Mouse (Mus musculus) granulocyte monocyte progenitor cell, adult 5-6 weeks (primary cell): ENCODE data around the gene Kcnq2. TPM values are rescaled to one million over a fixed set of nuclear protein-coding genes. Genes with fewer than 3 reads are reported as not detected.

Source experiments
- ATAC-seq: replicated peaks from 2 replicates; pipeline ENCODE4 v1.8.0; 2016; ENCODE audit warnings: mild to moderate bottlenecking, moderate TSS enrichment, inconsistent platforms; ENCODE audit not compliant: poor library complexity, severe bottlenecking
- total RNA-seq, 2 experiments: library from RNA; stranded (forward) in 1 of 2; stranded (reverse) in 1 of 2; fragments of 200-712, 200-1000 nt in 1 of 2; fragments of >200 nt in 1 of 2; fragmentation: Nextera tagmentation in 1 of 2; gene quantifications; 2 replicates each; pipeline ENCODE4 v1.2.3; 2014 to 2017

Gene Kcnq2
- total RNA-seq, 2 experiments from 2014 or later: not detected

- no peak for ATAC-seq
These were observed 21.2 kb downstream of the Kcnq2 start for GRCm38 (mm10) chr2:181113762-181114361.

- ATAC-seq: no peak
These were observed 23.4 kb downstream of the Kcnq2 start for GRCm38 (mm10) chr2:181111665-181112064.

GRCm38 (mm10) chr2:181104111-181104510, 31.0 kb downstream of the Kcnq2 start:
- no peak for ATAC-seq

GRCm38 (mm10) chr2:181102161-181102560, 32.9 kb downstream of the Kcnq2 start:
- ATAC-seq: no peak

- no peak for ATAC-seq
These were observed 33.5 kb downstream of the Kcnq2 start for GRCm38 (mm10) chr2:181101626-181102025.

GRCm38 (mm10) chr2:181100087-181100486, 35.0 kb downstream of the Kcnq2 start:
- no peak for ATAC-seq

GRCm38 (mm10) chr2:181090123-181090522, 45.0 kb downstream of the Kcnq2 start:
- ATAC-seq: peak; percentile 76

DNA sequence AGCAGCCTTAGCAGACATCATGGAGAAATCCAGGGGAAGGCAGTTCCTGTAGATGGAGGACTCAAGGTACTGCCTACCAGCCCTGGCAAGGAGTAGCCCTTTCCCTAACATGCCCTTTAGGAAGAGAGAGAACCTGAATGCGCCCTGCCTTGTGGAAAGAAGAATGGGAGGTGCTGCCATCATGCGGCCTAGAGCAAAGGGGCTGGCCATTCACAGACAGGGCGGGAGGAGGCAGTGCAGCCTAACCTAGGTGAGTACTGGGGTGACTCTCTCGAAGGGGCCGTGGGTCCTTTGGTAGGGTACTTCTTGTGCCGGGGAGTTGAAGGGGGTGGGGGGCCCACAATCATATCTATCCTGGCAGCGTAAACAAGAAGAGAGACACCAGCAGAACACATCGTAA, 50.1 kb downstream of the Kcnq2 start:
- ATAC-seq: no peak

DNA sequence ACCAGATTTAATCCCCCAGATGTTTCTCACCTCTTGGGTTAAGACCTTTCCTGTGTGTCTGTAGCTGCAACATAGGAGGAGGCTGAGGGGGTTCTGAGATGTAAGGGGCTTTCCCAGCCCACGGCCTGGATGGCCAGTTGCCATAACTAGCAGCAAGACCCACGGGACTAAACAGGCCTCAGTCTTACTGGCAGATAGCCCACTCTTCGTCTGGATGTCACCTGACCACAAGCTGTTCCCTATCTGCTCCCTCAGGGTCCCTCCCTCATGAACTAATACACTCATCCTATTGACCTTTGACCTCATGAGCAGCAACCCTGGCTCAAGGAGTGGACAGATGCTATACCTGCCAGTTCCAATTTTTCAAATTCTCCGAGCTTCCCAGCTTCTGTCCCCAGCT, 51.2 kb downstream of the Kcnq2 start:
- ATAC-seq: no peak

DNA sequence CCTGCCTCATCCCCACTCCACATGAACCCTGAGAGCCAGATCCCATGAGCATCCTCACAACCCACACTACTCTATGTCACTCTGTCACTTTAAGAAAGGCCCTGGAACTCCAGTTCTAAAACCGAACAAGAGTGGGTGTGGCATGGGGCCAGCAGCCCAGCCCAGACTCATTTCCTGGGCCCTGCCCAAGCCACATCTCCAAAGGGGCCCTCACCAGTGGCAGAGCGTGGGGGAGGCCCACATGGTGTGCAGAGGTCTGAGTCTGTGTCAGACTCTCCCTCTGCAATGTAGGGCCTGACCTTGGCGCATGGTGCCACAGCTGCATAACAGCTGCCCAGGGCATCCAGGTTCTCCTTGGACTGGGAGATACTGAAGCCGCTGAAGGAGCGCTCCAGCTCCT, 54.2 kb downstream of the Kcnq2 start:
- ATAC-seq: no peak

DNA sequence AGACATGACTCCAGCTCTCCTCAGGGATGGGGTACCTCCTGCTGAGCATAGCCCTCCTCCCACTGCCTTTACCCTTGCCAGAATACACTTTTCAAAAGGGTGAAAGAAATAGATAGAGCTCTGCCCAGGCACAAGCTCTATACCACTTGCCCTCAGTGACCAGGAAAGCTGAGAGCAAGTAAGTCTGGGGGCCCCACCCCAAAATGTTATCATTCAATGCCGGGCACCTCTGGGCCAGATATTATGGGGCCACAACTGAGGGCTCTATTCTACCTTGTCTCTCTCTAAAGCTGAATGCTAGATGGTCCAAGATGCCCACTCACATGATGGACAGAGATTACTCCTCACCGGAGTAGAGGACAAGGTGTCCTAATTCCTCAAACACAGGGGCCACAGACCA, 55.6 kb downstream of the Kcnq2 start:
- ATAC-seq: no peak

GRCm38 (mm10) chr2:181078908-181079307, 56.2 kb downstream of the Kcnq2 start:
- ATAC-seq: no peak

DNA sequence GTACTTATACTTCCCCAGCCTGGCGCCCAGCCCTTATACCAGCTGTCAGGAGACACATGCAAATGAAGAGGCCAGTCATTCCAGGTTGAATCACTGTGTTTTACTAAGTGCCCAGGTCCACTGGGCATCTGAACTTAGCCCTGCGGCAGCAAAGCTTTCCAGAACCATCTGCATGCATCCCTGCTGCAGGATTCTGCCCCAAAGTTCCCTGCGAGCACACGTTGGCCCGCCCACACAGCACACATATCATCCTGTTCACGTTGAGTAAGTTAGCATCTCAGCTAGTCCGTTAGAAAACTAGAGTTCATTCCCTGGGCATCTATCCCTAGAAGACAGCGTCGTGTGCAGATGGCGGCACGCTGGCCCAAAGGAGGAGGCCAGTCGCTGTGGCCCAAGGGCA, 59.6 kb downstream of the Kcnq2 start:
- no peak for ATAC-seq

- ATAC-seq: no peak
These were observed 62.7 kb downstream of the Kcnq2 start for GRCm38 (mm10) chr2:181072403-181072714.

DNA sequence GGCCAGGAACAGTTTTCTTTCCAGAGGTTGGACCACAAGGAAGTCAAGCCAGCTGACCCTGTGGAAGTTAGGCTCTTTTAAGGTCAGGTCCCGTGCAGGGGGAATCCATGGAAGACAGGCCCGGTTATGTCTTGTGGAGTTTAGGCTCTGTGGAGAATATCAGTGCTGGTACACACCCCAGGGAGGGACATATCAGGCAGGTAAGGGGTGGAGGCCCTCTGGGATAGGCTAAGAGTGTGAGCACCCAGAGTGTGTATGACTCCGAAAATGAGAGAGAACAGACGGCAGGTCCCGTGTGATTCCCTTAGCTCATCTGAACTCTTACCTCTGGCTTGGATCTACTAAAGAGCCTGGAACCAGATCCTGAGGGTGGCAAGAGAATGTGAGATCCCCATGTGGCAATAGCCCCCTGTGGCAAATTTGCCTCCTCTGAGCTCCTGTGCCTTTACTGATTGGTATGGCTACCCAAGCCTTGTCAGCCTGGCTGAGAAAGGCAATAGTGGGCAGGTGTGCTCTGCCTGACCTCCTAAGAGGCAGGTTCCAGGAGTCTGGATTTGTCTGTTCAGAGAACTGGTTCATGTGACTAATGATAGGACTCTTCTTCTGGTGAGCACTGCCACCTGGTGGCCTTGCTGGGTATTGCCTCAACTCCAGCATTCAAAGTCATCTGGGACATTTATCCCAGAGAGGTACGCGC, 63.2 kb downstream of the Kcnq2 start:
- ATAC-seq: peak; percentile 90

- no peak for ATAC-seq
These were observed 65.0 kb downstream of the Kcnq2 start for GRCm38 (mm10) chr2:181070136-181070535.

GRCm38 (mm10) chr2:181068499-181068898, 66.6 kb downstream of the Kcnq2 start:
- ATAC-seq: no peak

- ATAC-seq: no peak
These were observed 69.3 kb downstream of the Kcnq2 start for GRCm38 (mm10) chr2:181065827-181066226.

- peak; percentile 85 for ATAC-seq
These were observed 75.0 kb downstream of the Kcnq2 start for GRCm38 (mm10) chr2:181060127-181060526.

- ATAC-seq: no peak
These were observed 76.9 kb downstream of the Kcnq2 start for GRCm38 (mm10) chr2:181058193-181058592.

- no peak for ATAC-seq
These were observed 77.8 kb downstream of the Kcnq2 start for GRCm38 (mm10) chr2:181057341-181057740.

GRCm38 (mm10) chr2:181052171-181052570, 82.9 kb downstream of the Kcnq2 start:
- ATAC-seq: no peak
